In genomic region chr7:140134033-140134432, GRCm38 (mm10) we compare ENCODE assay signal across 17 mouse cellular contexts. TPM values are rescaled to one million over a fixed set of nuclear protein-coding genes. Genes with fewer than 3 reads are reported as not detected.
"Had no signal": no experiment of that assay in that cellular context is flagged by ENCODE, and none has a peak within 500 bp of the region (broad histone marks: within the 10 kb centered on the region; RNA-seq: fewer than 3 reads in every experiment).

No protein-coding gene starts in this region.

RNA-seq across cellular contexts. Expression of gene Sprn, which starts 20.6 kb away (rescaled TPM):
- total RNA-seq: monocyte, adult 5-6 weeks; neutrophil, adult 5-6 weeks had no signal
- polyA plus RNA-seq: liver, embryonic 16.5 days had no signal

RNA-seq across cellular contexts. Expression of gene Olfr522, which starts 30.5 kb away (rescaled TPM):
- total RNA-seq: midbrain, postnatal 0 days; monocyte, adult 5-6 weeks; neutrophil, adult 5-6 weeks had no signal
- polyA plus RNA-seq: liver, embryonic 16.5 days; lung, embryonic 14.5 days; lung, embryonic 16.5 days; midbrain, embryonic 11.5 days; midbrain, embryonic 13.5 days; midbrain, embryonic 15.5 days; midbrain, postnatal 0 days; neural tube, embryonic 12.5 days; neural tube, embryonic 14.5 days; spleen, adult 2 months; stomach, embryonic 15.5 days; stomach, postnatal 0 days; testis, adult 2 months; thymus, adult 2 months; urinary bladder, adult 2 months had no signal
